Mouse (Mus musculus) midbrain, embryonic 15.5 days (tissue): ENCODE measurements at regions not wholly inside any gene's neighbourhood (a gene's known extent, or its start where the extent isn't known, plus 50 kb on each side); places are given as distances from the start of the nearest gene placed in this dataset.

Source experiments
- ATAC-seq: fragments of 200-750 bp; cut with Nextera tagmentation; replicated peaks from 2 replicates; pipeline ENCODE4 v1.8.0; 2017; ENCODE audit warnings: moderate TSS enrichment
- H3K27ac ChIP-seq: fragments of 300-500 bp; sonication (generic); 2 replicates; pipeline ENCODE4 v1.5.1; 2015; ENCODE audit warnings: mild to moderate bottlenecking, inconsistent platforms
- H3K27me3 ChIP-seq: fragments of 300-500 bp; sonication (generic); replicated peaks from 2 replicates; pipeline ENCODE4 v1.6.1; 2015; ENCODE audit warnings: inconsistent platforms
- H3K36me3 ChIP-seq: fragments of 300-500 bp; sonication (generic); replicated peaks from 2 replicates; pipeline ENCODE4 v1.6.1; 2015; ENCODE audit warnings: inconsistent platforms
- H3K4me1 ChIP-seq: fragments of 300-500 bp; sonication (generic); 2 replicates; pipeline ENCODE4 v1.6.1; 2015; ENCODE audit warnings: inconsistent platforms
- H3K4me2 ChIP-seq: fragments of 300-500 bp; sonication (generic); 2 replicates; pipeline ENCODE4 v1.6.1; 2015; ENCODE audit warnings: inconsistent platforms, mild to moderate bottlenecking, moderate library complexity
- H3K4me3 ChIP-seq: fragments of 300-500 bp; sonication (generic); 2 replicates; pipeline ENCODE4 v1.5.1; 2015; ENCODE audit warnings: mild to moderate bottlenecking, inconsistent platforms
- H3K9ac ChIP-seq: fragments of 300-500 bp; sonication (generic); 2 replicates; pipeline ENCODE4 v1.6.1; 2015; ENCODE audit warnings: mild to moderate bottlenecking, inconsistent platforms
- H3K9me3 ChIP-seq: fragments of 300-500 bp; sonication (generic); 2 replicates; pipeline ENCODE4 v1.6.1; 2016; ENCODE audit warnings: inconsistent platforms
- WGBS: fragments of 180-500 bp; shearing (Covaris S2); methylation state at CpG from one replicate; pipeline ENCODE4 v1.1.7; 2015; ENCODE audit warnings: mixed read lengths; 5-methylcytosine and 5-hydroxymethylcytosine counted together

GRCm38 (mm10) chr8:89727252-89727651, 620.9 kb downstream of the Tox3 start:
- Histone ChIP-seq H3K4me1 (no peaks in the 10 kb centered on the region), H3K4me2 (no peak overlapping the region), H3K27me3 (no peaks in the 10 kb centered on the region), H3K36me3 (no peaks in the 10 kb centered on the region), H3K9me3 (no peaks in the 10 kb centered on the region), H3K27ac (no peak overlapping the region), H3K9ac (no peak overlapping the region), H3K4me3 (no peak overlapping the region)
- ATAC-seq = no peak
- 93% methylated on average over 6 of the region's 6 CpGs for WGBS

DNA sequence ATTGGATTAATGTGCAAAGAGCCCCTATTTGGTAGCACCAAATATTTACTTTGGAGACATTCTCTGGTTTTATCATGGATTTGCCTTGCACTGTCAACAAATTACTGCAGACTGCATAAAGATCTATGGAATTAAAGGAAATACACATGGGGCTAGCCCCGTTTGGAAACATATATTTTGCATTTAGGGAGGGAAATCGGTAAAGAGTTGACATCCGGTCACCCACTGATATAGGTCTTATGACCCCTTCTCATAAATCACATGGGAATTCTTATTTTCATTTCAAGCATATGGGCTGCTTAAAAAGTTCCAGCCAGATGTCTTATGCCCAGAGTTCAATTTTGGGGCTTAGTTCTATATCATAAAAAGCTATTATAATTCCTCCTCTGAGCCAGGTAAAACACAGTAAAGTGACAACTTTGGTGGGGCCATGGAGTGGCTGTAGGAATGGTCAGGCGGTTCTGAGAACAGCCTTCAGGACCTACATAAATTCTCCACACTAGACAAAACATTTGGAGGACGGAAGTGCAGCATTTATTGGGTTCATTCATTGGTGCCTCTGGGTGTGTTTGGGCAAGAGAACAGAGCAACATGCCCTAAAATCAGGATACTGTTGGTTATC, 626.3 kb downstream of the Tox3 start:
- 90% methylated on average over 5 of the region's 5 CpGs for WGBS

GRCm38 (mm10) chr8:89713880-89714279, 634.3 kb downstream of the Tox3 start:
- 0 out of 2 replicates have a peak, but pooled peaks cover 5% of the 10 kb centered on the region for H3K4me1 ChIP-seq
- H3K4me2 ChIP-seq = no peak overlapping the region
- no peaks in the 10 kb centered on the region for H3K27me3 ChIP-seq
- H3K36me3 ChIP-seq = no peaks in the 10 kb centered on the region
- H3K9ac ChIP-seq = no peak overlapping the region
- no peak for ATAC-seq
- H3K27ac ChIP-seq = no peak overlapping the region
- H3K4me3 ChIP-seq = no peak overlapping the region
- WGBS = 78% methylated on average over 6 of the region's 6 CpGs
- no peaks in the 10 kb centered on the region for H3K9me3 ChIP-seq

More for the DNA sequence above, 626.3 kb downstream of the Tox3 start:
- Histone ChIP-seq H3K9me3 (no peaks in the 10 kb centered on the region), H3K27me3 (no peaks in the 10 kb centered on the region), H3K4me3 (no peak overlapping the region), H3K36me3 (no peaks in the 10 kb centered on the region), H3K4me2 (no peak overlapping the region), H3K27ac (no peak overlapping the region), H3K4me1 (no peaks in the 10 kb centered on the region), H3K9ac (no peak overlapping the region)
- ATAC-seq = no peak

- H3K9me3 ChIP-seq = no peaks in the 10 kb centered on the region
- H3K27me3 ChIP-seq = no peaks in the 10 kb centered on the region
- ATAC-seq = no peak
- no peak overlapping the region for H3K27ac ChIP-seq
- H3K4me3 ChIP-seq = no peak overlapping the region
- H3K4me1 ChIP-seq = no peaks in the 10 kb centered on the region
- H3K36me3 ChIP-seq = no peaks in the 10 kb centered on the region
- no peak overlapping the region for H3K9ac ChIP-seq
- H3K4me2 ChIP-seq = no peak overlapping the region
- 68% methylated on average over 5 of the region's 5 CpGs for WGBS
These were observed 640.7 kb downstream of the Tox3 start for GRCm38 (mm10) chr8:89707341-89707928.

DNA sequence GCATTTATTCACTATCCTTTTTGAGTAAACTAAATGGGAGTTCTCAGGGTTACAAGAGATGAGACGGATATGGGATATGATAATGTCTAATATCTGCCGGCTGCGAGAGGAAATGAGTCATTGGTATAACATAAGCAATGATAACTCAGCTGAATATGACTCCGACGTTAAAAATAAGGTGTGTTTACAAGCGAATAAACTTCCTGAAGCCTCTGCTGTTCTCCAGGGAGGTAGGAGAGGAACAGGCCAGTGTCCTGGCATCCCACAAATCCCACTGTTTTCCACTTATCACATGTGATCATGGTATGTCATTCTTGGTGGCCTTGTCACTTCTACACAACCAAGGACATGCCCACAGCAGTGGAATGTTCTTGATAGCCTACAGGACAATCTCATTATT, 641.7 kb upstream of the Sall1 start:
- no peaks in the 10 kb centered on the region for H3K9me3 ChIP-seq
- no peaks in the 10 kb centered on the region for H3K36me3 ChIP-seq
- no peak for ATAC-seq
- H3K27ac ChIP-seq = no peak overlapping the region
- 89% methylated on average over 6 of the region's 6 CpGs for WGBS
- H3K27me3 ChIP-seq = no peaks in the 10 kb centered on the region
- H3K4me2 ChIP-seq = no peak overlapping the region
- H3K4me1 ChIP-seq = no peaks in the 10 kb centered on the region
- H3K4me3 ChIP-seq = no peak overlapping the region
- H3K9ac ChIP-seq = no peak overlapping the region

DNA sequence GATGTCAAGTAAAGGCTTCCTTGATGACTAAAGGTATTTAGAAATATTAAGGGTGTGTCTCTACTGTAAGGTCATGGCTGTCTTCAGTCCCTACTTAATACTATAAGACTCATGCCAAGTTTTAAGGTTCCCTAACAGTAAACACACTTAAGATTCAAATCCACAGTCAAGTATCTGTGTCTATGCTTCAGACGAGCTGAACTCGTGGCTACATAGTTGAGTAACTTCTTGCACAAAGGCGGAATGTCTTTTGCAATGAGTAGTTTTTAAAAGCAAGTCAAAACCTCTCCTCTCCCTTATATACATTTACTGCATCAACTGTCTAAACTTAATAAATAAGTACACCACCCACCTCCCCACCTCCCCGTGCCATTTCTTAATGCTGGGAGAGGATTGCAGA, 637.0 kb upstream of the Sall1 start:
- H3K4me2 ChIP-seq = no peak overlapping the region
- peaks cover 10% of the 10 kb centered on the region; the same call in 1 of the 2 replicates for H3K4me1 ChIP-seq
- no peaks in the 10 kb centered on the region for H3K9me3 ChIP-seq
- H3K9ac ChIP-seq = no peak overlapping the region
- H3K36me3 ChIP-seq = no peaks in the 10 kb centered on the region
- no peak overlapping the region for H3K27ac ChIP-seq
- no peak overlapping the region for H3K4me3 ChIP-seq
- 93% methylated on average over 4 of the region's 4 CpGs for WGBS
- no peak for ATAC-seq
- H3K27me3 ChIP-seq = no peaks in the 10 kb centered on the region

- Histone ChIP-seq H3K27me3 (peaks cover 5% of the 10 kb centered on the region; the same call in 1 of the 2 replicates), H3K4me2 (no peak overlapping the region), H3K36me3 (no peaks in the 10 kb centered on the region), H3K4me1 (peaks cover 10% of the 10 kb centered on the region; the same call in 1 of the 2 replicates), H3K27ac (no peak overlapping the region), H3K9me3 (no peaks in the 10 kb centered on the region), H3K4me3 (no peak overlapping the region), H3K9ac (no peak overlapping the region)
- no peak for ATAC-seq
- 58% methylated on average over 5 of the region's 5 CpGs for WGBS
These were observed 636.4 kb upstream of the Sall1 start for GRCm38 (mm10) chr8:89680341-89680740.

- Histone ChIP-seq H3K9me3 (no peaks in the 10 kb centered on the region), H3K27ac (0 out of 2 replicates have a peak overlapping the region, but pooled peaks have one; percentile 56), H3K36me3 (no peaks in the 10 kb centered on the region), H3K27me3 (peaks cover 7% of the 10 kb centered on the region; the same call in 1 of the 2 replicates), H3K4me1 (peaks cover 10% of the 10 kb centered on the region; the same call in 1 of the 2 replicates), H3K9ac (no peak overlapping the region), H3K4me2 (no peak overlapping the region), H3K4me3 (no peak overlapping the region)
- WGBS = 9% methylated on average over 4 of the region's 4 CpGs
- ATAC-seq = no peak
These were observed 635.6 kb upstream of the Sall1 start for GRCm38 (mm10) chr8:89679551-89679950.

- peaks cover 7% of the 10 kb centered on the region; the same call in 1 of the 2 replicates for H3K27me3 ChIP-seq
- H3K9me3 ChIP-seq = no peaks in the 10 kb centered on the region
- H3K4me1 ChIP-seq = peaks cover 10% of the 10 kb centered on the region; the same call in 1 of the 2 replicates
- no peak for ATAC-seq
- H3K27ac ChIP-seq = no peak overlapping the region
- WGBS = 28% methylated on average over 5 of the region's 5 CpGs
- H3K4me3 ChIP-seq = no peak overlapping the region
- no peak overlapping the region for H3K9ac ChIP-seq
- H3K4me2 ChIP-seq = no peak overlapping the region
- no peaks in the 10 kb centered on the region for H3K36me3 ChIP-seq
These were observed 633.3 kb upstream of the Sall1 start for GRCm38 (mm10) chr8:89677266-89677665.

DNA sequence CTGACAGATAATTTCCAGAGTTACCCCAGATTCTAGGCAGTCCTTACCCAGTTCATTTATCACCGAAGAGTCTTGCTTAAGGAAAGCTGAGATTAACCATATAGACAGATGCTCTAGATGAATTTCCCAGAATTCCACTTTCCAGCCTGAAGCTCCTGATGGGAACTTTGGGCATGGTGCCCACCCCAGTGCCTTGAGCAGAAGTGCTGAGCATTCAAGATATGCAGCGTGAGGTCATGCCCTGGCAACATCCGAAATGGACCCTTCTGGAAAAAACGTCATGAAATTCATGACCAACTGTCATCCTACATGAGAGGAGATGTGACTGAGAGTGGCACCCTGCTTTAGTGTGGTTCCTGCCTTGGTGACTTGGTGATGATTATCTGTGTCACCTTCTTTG, 629.9 kb upstream of the Sall1 start:
- 84% methylated on average over 4 of the region's 4 CpGs for WGBS
- ATAC-seq = no peak
- H3K27ac ChIP-seq = no peak overlapping the region
- no peaks in the 10 kb centered on the region for H3K4me1 ChIP-seq
- peaks cover 7% of the 10 kb centered on the region for H3K27me3 ChIP-seq
- H3K9me3 ChIP-seq = no peaks in the 10 kb centered on the region
- no peak overlapping the region for H3K4me2 ChIP-seq
- no peak overlapping the region for H3K4me3 ChIP-seq
- no peak overlapping the region for H3K9ac ChIP-seq
- H3K36me3 ChIP-seq = no peaks in the 10 kb centered on the region

DNA sequence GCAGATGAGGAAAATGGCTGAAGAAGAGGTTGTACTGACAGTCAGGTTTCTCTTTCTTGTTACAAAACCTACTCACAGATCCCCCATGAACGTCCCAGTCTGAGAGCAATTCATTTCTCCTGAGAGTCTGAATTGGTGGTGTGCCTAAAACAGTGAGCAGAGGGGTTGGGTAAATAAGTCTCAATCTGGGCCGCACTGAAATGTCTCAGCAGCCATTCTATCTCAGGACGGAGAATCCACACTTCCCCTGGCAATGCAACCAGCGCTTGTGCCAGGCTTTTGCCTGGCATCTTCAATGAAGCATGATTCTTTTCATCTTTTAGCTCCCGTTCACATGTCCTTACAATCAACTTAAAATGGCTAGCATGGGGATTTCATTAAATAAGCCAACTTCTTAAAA, 628.7 kb upstream of the Sall1 start:
- ATAC-seq = no peak
- no peak overlapping the region for H3K4me3 ChIP-seq
- no peaks in the 10 kb centered on the region for H3K4me1 ChIP-seq
- peaks cover 7% of the 10 kb centered on the region for H3K27me3 ChIP-seq
- 83% methylated on average over 5 of the region's 5 CpGs for whole genome bisulfite sequencing
- no peaks in the 10 kb centered on the region for H3K9me3 ChIP-seq
- H3K9ac ChIP-seq = no peak overlapping the region
- H3K4me2 ChIP-seq = no peak overlapping the region
- H3K36me3 ChIP-seq = no peaks in the 10 kb centered on the region
- H3K27ac ChIP-seq = no peak overlapping the region

GRCm38 (mm10) chr8:89664911-89665689, 621.1 kb upstream of the Sall1 start:
- H3K4me3 ChIP-seq = no peak overlapping the region

More at GRCm38 (mm10) chr8:89664911-89665689, 621.1 kb upstream of the Sall1 start:
- Histone ChIP-seq H3K36me3 (no peaks in the 10 kb centered on the region), H3K4me1 (no peaks in the 10 kb centered on the region), H3K27me3 (no peaks in the 10 kb centered on the region), H3K9me3 (no peaks in the 10 kb centered on the region), H3K27ac (no peak overlapping the region), H3K9ac (no peak overlapping the region), H3K4me2 (no peak overlapping the region)
- no peak for ATAC-seq
- 94% methylated on average over 9 of the region's 9 CpGs for WGBS
